Mouse (Mus musculus) MN1 (cell line): Measurements from ENCODE around the gene Wdr86.
A peak's percentile ranks its signal among the peaks of the same experiment; 100 is the strongest.
"Not testable (repeated sequence)": the region's sequence is repeated elsewhere in the genome, so short reads cannot be mapped to it uniquely, and the experiment has no call there.

Experiments
- DNase-seq: peaks from one replicate; pipeline ENCODE4 v3.0.0-alpha.2; 2016; ENCODE audit warnings: low spot score

The Wdr86 gene

DNA sequence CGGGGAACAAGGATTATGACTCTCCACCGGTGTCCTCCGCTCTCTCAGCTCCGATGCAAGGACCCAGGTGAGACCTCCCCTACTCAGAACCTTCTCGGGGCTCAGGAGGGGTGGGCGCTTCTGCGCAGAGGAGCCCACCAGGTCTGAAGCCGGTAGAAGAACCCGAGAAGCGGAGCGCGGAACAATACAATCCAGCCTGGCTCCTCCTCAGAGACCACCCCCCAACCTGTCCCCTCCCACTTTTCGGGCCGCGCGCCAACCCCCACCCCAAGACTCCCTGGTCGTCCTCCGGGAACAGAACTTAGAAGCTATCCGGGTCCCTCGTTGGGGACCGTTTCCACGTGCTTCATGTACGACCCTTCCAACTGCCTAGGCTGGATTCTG is at the start of gene Wdr86:
Gene Wdr86 (minus strand): TSS at position 240 of the 384 bp plus-strand sequence.
- no peak for DNase-seq

DNA sequence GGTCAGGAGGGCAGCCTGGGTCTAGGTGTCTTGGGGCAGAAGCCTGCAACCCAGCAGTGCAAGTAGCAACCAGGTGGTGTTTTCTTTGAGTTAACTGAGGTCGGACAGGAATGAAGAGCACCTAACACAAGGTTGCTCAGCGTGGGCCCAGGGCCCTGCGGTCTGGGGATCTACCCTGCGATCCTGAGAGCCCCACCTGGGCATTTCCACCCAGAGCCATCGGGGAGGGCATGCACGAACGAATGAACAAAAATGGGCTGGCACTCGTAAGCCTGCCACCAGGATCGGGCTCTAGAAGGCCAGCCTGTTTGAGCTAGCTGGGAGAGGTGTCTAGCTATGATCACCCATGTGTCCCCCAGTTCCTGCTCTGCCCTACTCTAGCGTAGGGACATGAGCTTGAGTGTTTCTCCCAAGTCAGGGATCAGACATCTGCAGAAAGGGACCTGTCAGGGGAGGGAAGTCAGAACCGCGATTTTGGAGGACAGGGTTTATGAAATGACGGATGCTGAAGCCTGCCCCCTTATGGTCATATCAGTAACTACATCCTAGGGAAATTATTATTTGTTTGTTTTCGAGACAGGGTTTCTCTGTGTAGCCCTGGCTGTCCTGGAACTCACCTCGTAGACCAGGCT is 49.5 kb upstream of the Wdr86 start:
- peak; percentile 50 for DNase-seq

DNA sequence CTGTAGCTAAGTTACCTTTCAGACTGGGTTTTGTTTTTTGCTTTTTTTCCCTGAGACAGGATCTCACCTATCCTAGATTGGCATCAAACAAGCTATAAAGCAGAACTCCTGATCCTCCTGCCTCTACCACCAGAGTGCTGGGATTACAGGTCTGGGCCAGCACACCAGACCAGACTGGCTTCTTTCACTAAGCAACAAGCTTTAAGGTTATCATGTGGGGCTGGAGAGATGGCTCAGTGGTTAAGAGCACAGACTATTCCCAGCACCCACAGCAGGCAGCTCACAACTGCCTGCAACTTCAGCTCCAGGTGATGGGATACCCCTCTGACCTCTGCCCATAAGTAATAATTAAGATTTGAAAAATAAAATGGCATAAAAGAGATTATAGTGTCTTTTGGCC is 48.8 kb upstream of the Wdr86 start:
- peak; percentile 3 for DNase-seq

DNA sequence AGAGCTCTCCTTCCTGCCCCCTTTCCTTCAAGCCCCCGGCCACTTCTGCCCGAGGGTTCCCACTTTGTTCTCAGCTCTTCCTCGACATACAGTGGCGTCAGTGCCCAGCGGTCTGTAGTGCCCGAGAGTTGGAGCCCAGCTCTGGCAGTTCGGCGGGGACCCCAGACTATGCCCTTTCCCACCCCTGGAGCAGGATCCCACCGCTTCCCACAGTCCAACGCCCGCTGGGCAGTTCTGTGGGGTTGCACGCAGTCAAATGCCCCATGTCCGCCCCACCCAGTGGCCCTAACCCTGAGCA is 48.3 kb upstream of the Wdr86 start:
- DNase-seq, result no peak

DNA sequence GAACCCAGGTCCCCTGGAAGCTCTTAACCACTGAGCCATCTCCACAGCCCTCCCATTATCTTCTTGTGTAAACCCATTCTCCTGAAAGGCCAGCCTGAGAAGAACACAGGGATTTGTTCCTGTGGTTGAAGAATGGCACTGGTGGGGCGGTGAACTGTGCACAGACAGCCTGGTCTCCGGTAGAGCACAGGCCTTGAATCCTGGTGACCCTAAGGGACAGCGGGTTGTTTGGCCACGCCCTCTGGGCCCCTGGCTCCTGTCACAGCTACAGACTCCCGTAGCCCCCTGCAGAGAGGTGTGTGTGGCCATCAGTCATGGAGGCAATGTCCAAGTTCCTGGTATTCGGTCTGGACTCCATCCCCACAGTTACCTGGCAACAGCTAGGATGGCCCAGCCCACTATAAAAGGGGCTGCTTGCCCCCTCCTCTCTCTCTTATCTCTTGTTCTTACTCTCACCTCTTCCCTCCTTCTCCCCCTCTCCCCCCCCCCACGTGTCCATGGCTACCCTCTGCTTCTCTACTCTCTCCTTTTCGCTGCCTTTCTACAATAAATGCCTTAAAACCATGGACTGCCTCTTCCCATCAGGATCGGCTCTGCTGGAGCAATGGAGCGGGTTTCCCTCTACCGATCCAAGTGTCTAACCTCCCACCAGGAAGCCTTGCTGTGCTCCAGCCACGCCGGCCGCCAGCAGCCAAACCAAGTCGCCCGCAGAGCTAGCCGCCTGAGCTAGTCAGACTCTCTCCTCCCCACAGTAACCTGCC is 47.7 kb upstream of the Wdr86 start:
- peak; percentile 3 for DNase-seq

GRCm38 (mm10) chr5:24776681-24777080 is 46.2 kb upstream of the Wdr86 start:
- DNase-seq, result peak; percentile 26

DNA sequence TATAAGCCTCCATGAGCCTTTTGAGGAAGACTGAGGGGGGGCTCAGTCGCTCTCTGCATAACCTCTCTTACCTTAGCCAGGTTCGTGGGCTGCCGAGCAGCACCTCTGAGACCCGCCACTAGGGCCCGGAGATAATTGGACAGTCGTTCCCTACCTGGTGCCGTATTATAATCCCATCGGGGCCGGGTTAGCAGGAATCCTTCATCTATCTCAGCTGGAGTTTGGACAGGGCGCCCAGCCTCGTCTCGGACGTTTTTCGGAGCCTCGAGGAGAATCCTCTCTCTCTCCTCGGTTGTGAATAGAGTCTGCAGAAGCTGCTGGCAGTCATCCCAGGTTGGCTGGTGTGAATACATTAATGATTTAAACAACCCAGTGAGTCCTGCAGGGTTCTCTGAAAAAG is 44.0 kb upstream of the Wdr86 start:
- DNase-seq, result not testable (repeated sequence)

GRCm38 (mm10) chr5:24757816-24758215 is 27.3 kb upstream of the Wdr86 start, which contains the start of gene Crygn:
TSS of gene Crygn (minus strand) at chr5:24758008.
- no peak for DNase-seq

DNA sequence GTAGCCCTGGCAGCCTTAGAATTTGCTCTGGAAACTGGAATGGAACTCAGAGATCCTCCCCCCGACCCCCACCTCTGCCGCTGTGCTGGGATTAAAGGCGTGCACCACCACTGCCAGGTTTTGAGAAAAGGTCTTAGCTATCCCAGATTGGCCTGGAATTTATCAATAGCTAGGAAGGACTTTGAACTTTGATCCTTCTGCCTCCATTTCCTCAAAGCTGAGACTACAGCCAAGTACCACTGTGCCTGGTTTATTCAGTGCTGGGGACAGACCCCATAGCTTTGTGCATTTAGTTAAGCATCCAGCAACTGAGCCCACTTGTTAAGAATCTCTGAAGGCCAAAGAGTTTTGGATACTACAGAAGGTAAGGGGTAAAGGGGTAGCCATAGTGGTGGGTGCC is 26.4 kb upstream of the Wdr86 start:
- no peak for DNase-seq

- DNase-seq, result no peak
Observed at GRCm38 (mm10) chr5:24752175-24752498, 21.6 kb upstream of the Wdr86 start.

- peak; percentile 64 for DNase-seq
Observed at GRCm38 (mm10) chr5:24751305-24752174, 21.0 kb upstream of the Wdr86 start.

- peak; percentile 88 for DNase-seq
Observed at GRCm38 (mm10) chr5:24750321-24751304, 20.1 kb upstream of the Wdr86 start.

- DNase-seq, result no peak
Observed at GRCm38 (mm10) chr5:24749731-24750130, 19.2 kb upstream of the Wdr86 start.

GRCm38 (mm10) chr5:24747533-24747932 is 17.0 kb upstream of the Wdr86 start:
- DNase-seq, result no peak

GRCm38 (mm10) chr5:24743956-24744355 is 13.4 kb upstream of the Wdr86 start:
- DNase-seq, result no peak

GRCm38 (mm10) chr5:24741172-24741885 is 10.8 kb upstream of the Wdr86 start:
- no peak for DNase-seq

GRCm38 (mm10) chr5:24739141-24739753 is 8.7 kb upstream of the Wdr86 start:
- peak; percentile 64 for DNase-seq

GRCm38 (mm10) chr5:24738517-24738916 is 8.0 kb upstream of the Wdr86 start:
- no peak for DNase-seq

DNA sequence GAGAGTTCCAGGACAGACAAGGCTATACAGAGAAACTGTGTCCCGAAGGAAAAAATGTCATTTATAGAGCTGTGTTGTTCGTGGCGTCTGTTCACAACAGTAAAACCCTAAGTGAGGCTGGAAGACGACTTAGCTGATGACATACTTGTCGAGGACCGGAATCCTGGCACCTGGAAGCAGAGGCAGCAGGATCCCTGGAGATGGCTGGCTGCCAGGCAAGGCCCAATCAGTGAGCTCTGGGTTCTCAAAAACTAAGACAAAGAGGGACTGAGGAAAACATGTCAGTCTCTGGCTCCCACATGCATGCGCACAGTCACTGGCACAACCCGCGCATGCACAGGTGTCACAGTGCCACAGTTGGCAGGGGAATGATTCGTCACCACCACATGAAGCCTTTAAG is 7.1 kb upstream of the Wdr86 start:
- DNase-seq, result no peak

DNA sequence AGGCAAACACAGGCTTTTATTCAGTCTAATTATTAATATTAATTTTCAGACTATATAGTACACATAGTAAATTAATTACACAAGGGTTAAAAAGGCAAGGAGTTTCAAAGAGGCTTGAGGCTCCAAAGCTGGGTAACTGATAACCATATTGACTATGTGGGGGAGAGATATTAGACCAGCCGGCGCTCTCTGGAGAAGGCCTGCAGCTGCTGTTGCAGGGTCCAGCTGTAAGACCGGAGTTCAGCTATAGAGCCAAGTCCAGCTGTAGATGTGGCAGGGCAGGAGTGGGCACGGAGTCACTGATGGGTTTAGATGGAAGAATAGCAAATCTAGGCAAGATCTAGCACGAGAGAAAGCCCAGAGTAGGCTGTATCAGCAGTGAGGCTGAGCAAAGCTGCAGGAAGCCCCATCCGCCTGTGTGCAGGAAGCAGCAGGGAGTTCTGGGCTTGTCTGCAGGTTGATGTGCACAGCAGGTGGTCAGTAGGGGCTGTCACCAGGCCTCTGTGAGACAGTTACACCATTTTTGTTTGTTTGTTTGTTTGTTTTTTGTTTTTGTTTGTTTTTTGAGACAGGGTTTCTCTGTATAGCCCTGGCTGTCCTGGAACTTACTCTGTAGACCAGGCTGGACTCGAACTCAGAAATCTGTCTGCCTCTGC is 3.4 kb upstream of the Wdr86 start:
- no peak for DNase-seq
